Mouse (Mus musculus): Measurements from ENCODE around the gene Foxb1. TPM values are rescaled to one million over a fixed set of nuclear protein-coding genes. Genes with fewer than 3 reads are reported as not detected.

The Foxb1 gene
- polyA plus RNA-seq, 1 experiment from 2014 or later = 0.08 TPM

- Histone ChIP-seq H3K4me1 (peaks cover 17% of the 10 kb centered on the region), H3K36me3 (no peaks in the 10 kb centered on the region)
- WGBS = under 1% methylated on average over 42 of the region's 42 CpGs
Measured at GRCm38 (mm10) chr9:69764586-69765482, 4.1 kb upstream of the Foxb1 start.

GRCm38 (mm10) chr9:69763681-69764585 is 3.2 kb upstream of the Foxb1 start:
- WGBS = under 1% methylated on average over 25 of the region's 25 CpGs

More at GRCm38 (mm10) chr9:69764586-69765482, 4.1 kb upstream of the Foxb1 start:
- Histone ChIP-seq H3K4me2 (replicated peaks) (no peak overlapping the region), H3K4me3 (0 out of 2 replicates have a peak overlapping the region, but pooled peaks have one; percentile 2), H3K9ac (no peak overlapping the region), H3K27ac (no peak overlapping the region), H3K9me3 (no peaks in the 10 kb centered on the region), H3K27me3 (peaks cover 93% of the 10 kb centered on the region)
- no peak for ATAC-seq (ENCODE audit: low FRiP score, low read depth)

DNA sequence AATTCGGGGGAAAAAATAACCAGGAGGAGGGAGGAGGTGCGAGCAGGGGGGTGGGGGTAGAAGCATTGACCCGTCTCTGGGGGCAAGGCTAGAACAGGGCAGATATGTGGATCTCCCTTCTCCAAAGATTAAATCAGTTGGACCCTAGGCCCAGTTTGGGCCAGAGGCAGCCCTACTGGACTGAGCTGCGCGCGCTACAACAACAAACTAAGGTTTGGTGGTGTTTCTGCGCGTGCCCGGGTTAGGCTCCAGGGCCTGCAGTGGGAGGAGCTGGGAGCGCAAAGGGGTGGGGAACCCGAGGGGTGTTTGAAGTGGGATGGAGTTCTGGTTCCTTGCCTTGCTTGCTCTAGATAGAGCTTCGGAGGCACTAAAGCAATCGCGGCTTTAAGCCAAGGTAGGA is 2.0 kb upstream of the Foxb1 start:
- WGBS = 1% methylated on average over 14 of the region's 14 CpGs
- 0 out of 2 replicates have a peak overlapping the region, but pooled peaks have one; percentile 2 for H3K4me3 ChIP-seq
- H3K4me2 ChIP-seq (replicated peaks) = no peak overlapping the region; the same call in 1 of the 2 replicates
- peaks cover 32% of the 10 kb centered on the region for H3K4me1 ChIP-seq
- no peak overlapping the region for H3K9ac ChIP-seq
- no peaks in the 10 kb centered on the region for H3K36me3 ChIP-seq
- H3K9me3 ChIP-seq = no peaks in the 10 kb centered on the region
- no peak for ATAC-seq (ENCODE audit: low FRiP score, low read depth)
- H3K27me3 ChIP-seq = peaks cover 94% of the 10 kb centered on the region
- H3K27ac ChIP-seq = no peak overlapping the region

More at GRCm38 (mm10) chr9:69763681-69764585, 3.2 kb upstream of the Foxb1 start:
- Histone ChIP-seq H3K27me3 (peaks cover 93% of the 10 kb centered on the region), H3K4me1 (peaks cover 26% of the 10 kb centered on the region), H3K9me3 (no peaks in the 10 kb centered on the region), H3K4me2 (replicated peaks) (no peak overlapping the region), H3K36me3 (no peaks in the 10 kb centered on the region), H3K4me3 (no peak overlapping the region), H3K27ac (no peak overlapping the region), H3K9ac (no peak overlapping the region)
- no peak for ATAC-seq (ENCODE audit: low FRiP score, low read depth)

GRCm38 (mm10) chr9:69762221-69762620 is 1.5 kb upstream of the Foxb1 start:
- 4% methylated on average over 12 of the region's 12 CpGs for WGBS
- Histone ChIP-seq H3K4me3 (no peak overlapping the region), H3K9me3 (no peaks in the 10 kb centered on the region), H3K4me2 (replicated peaks) (no peak overlapping the region), H3K27ac (no peak overlapping the region), H3K9ac (no peak overlapping the region), H3K36me3 (no peaks in the 10 kb centered on the region), H3K27me3 (peaks cover 94% of the 10 kb centered on the region), H3K4me1 (peaks cover 32% of the 10 kb centered on the region)
- ATAC-seq (ENCODE audit: low FRiP score, low read depth) = no peak

DNA sequence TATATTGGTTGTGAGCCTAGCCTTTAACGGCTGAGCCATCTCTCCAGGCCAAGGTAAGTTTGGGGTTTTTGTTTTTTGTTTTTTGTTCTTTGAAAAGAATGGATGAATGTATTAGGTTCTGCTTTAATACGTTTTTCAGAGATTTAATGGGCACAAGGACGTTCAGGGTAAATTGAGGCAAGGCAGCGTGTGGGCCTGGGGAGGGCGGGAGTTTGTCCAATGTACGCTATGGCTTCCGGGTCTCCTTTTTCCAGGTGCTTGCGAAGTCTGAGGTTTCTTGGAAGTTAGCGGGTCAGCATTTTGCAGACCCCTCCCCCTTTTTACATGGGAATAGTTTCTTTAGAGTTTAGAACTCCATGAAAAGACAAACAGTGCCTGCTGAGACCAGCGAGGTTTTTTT is 829 bp upstream of the Foxb1 start:
- 2% methylated on average over 10 of the region's 10 CpGs for WGBS
- H3K9me3 ChIP-seq = no peaks in the 10 kb centered on the region
- peaks cover 99% of the 10 kb centered on the region for H3K27me3 ChIP-seq
- no peak overlapping the region for H3K4me2 ChIP-seq (replicated peaks)
- ATAC-seq (ENCODE audit: low FRiP score, low read depth) = no peak
- H3K4me1 ChIP-seq = peaks cover 32% of the 10 kb centered on the region
- no peak overlapping the region for H3K27ac ChIP-seq
- H3K36me3 ChIP-seq = no peaks in the 10 kb centered on the region
- H3K9ac ChIP-seq = no peak overlapping the region
- no peak overlapping the region for H3K4me3 ChIP-seq

DNA sequence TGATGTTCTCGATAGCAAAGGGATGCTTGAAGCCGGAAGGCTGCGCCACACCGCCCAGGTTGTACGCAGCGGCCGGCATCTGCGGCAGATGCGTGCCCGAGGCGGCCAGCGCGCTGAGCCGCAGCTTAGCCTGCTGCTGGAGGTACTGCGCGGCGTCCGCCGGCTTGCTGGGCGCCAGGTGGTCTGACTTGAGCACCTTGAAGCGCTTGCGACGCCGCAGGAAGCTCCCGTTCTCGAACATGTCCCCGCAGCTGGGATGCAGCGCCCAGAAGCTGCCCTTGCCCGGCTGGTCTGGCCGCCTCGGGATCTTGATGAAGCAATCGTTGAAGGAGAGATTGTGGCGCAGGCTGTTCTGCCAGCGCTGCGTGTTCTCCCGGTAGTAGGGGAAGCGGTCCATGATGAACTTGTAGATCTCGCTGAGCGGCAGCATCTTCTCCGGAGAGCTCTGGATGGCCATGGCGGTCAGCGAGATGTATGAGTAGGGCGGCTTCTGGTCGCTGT is 969 bp downstream of the Foxb1 start:
- no peak overlapping the region for H3K9ac ChIP-seq
- H3K9me3 ChIP-seq = no peaks in the 10 kb centered on the region
- no peak for ATAC-seq (ENCODE audit: low FRiP score, low read depth)
- under 1% methylated on average over 44 of the region's 44 CpGs for WGBS
- peaks cover 32% of the 10 kb centered on the region for H3K4me1 ChIP-seq
- peak overlapping the region; percentile 37 for H3K4me2 ChIP-seq (replicated peaks)
- no peak overlapping the region for H3K27ac ChIP-seq
- peak overlapping the region; percentile 15; the same call in 1 of the 2 replicates for H3K4me3 ChIP-seq
- no peaks in the 10 kb centered on the region for H3K36me3 ChIP-seq
- peaks cover 99% of the 10 kb centered on the region for H3K27me3 ChIP-seq

- Histone ChIP-seq H3K4me1 (peaks cover 32% of the 10 kb centered on the region), H3K27ac (no peak overlapping the region), H3K36me3 (no peaks in the 10 kb centered on the region), H3K27me3 (peaks cover 99% of the 10 kb centered on the region), H3K9me3 (no peaks in the 10 kb centered on the region), H3K4me2 (replicated peaks) (peak overlapping the region; percentile 37), H3K9ac (no peak overlapping the region), H3K4me3 (peak overlapping the region; percentile 15)
- no peak for ATAC-seq (ENCODE audit: low FRiP score, low read depth)
- under 1% methylated on average over 41 of the region's 42 CpGs for whole genome bisulfite sequencing
Measured at GRCm38 (mm10) chr9:69758946-69759615, 1.7 kb downstream of the Foxb1 start.

- Histone ChIP-seq H3K4me2 (replicated peaks) (0 out of 2 replicates have a peak overlapping the region, but pooled peaks have one; percentile 10), H3K27me3 (peaks cover 99% of the 10 kb centered on the region), H3K9ac (no peak overlapping the region), H3K27ac (no peak overlapping the region), H3K36me3 (no peaks in the 10 kb centered on the region), H3K9me3 (no peaks in the 10 kb centered on the region), H3K4me1 (peaks cover 32% of the 10 kb centered on the region), H3K4me3 (peak overlapping the region; percentile 9)
- WGBS = 0% methylated on average over 17 of the region's 17 CpGs
- ATAC-seq (ENCODE audit: low FRiP score, low read depth) = no peak
Measured at GRCm38 (mm10) chr9:69758506-69758905, 2.2 kb downstream of the Foxb1 start.

DNA sequence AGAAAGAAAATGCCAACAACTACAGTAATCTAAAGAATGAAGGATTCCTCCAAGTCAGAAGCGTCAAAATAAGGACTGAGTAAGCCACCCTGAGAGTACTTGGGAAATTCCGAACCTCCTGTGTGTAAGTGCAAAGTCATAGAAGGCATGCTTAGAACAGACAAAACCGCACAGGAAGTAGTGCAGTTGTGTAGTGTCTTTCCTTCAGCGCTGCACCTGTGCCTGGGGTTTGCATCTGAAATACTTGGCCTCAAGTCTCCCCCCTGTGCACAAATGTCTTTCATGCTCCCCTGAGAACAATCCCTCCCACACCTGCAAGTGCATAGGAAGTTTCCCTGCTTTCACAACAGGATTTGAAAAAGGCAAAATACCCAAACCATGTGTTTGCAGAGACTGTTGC is 3.5 kb downstream of the Foxb1 start:
- H3K27ac ChIP-seq = no peak overlapping the region
- H3K27me3 ChIP-seq = peaks cover 99% of the 10 kb centered on the region
- H3K9me3 ChIP-seq = no peaks in the 10 kb centered on the region
- H3K4me3 ChIP-seq = no peak overlapping the region
- ATAC-seq (ENCODE audit: low FRiP score, low read depth) = no peak
- 22% methylated on average over 4 of the region's 4 CpGs for WGBS
- H3K4me2 ChIP-seq (replicated peaks) = no peak overlapping the region
- no peak overlapping the region for H3K9ac ChIP-seq
- H3K4me1 ChIP-seq = peaks cover 26% of the 10 kb centered on the region
- no peaks in the 10 kb centered on the region for H3K36me3 ChIP-seq

GRCm38 (mm10) chr9:69756456-69756855 is 4.3 kb downstream of the Foxb1 start:
- 48% methylated on average over 3 of the region's 3 CpGs for WGBS
- Histone ChIP-seq H3K4me1 (peaks cover 26% of the 10 kb centered on the region), H3K9me3 (no peaks in the 10 kb centered on the region), H3K9ac (no peak overlapping the region), H3K4me3 (no peak overlapping the region), H3K27me3 (peaks cover 99% of the 10 kb centered on the region), H3K4me2 (replicated peaks) (no peak overlapping the region), H3K27ac (no peak overlapping the region), H3K36me3 (no peaks in the 10 kb centered on the region)
- ATAC-seq (ENCODE audit: low FRiP score, low read depth) = no peak

DNA sequence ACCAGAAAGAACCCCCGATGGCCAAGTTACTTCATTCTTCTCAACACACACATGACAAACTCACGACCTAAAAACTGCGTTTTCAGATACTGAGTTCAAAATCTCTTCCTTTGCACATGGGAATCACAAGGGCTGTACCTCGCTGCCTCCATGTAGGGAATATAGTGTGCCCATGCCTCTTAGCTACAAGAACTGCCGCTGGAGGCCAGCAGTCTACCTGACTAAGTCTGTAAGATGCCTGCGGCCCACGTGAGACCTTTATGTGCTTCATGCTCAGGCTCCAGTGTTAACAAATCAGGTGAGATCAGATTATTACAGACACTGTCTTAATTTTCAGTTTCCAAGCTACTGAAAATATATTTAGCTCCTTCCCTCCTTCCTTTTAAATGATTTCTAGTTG is 4.7 kb downstream of the Foxb1 start:
- ATAC-seq (ENCODE audit: low FRiP score, low read depth) = no peak
- H3K36me3 ChIP-seq = no peaks in the 10 kb centered on the region
- WGBS = 28% methylated on average over 7 of the region's 7 CpGs
- H3K9me3 ChIP-seq = no peaks in the 10 kb centered on the region
- no peak overlapping the region for H3K4me2 ChIP-seq (replicated peaks)
- H3K4me1 ChIP-seq = peaks cover 26% of the 10 kb centered on the region
- no peak overlapping the region for H3K9ac ChIP-seq
- no peak overlapping the region for H3K4me3 ChIP-seq
- no peak overlapping the region for H3K27ac ChIP-seq
- H3K27me3 ChIP-seq = peaks cover 95% of the 10 kb centered on the region

Measured in limb, embryonic 13.5 days (tissue).